Mouse (Mus musculus) erythroid progenitor cell, adult 5-6 weeks (primary cell): ENCODE measurements around the gene Gatad2a. TPM values are rescaled to one million over a fixed set of nuclear protein-coding genes. Genes with fewer than 3 reads are reported as not detected.
"Not testable (repeated sequence)": the region's sequence is repeated elsewhere in the genome, so short reads cannot be mapped to it uniquely, and the experiment has no call there.

Experiments used
- ATAC-seq: replicated peaks from 2 replicates; pipeline ENCODE4 v1.8.0; 2016; ENCODE audit warnings: moderate number of reproducible peaks, mild to moderate bottlenecking, moderate TSS enrichment, inconsistent platforms; ENCODE audit not compliant: poor library complexity, low FRiP score, severe bottlenecking
- total RNA-seq, 2 experiments: library from RNA; stranded (forward) in 1 of 2; stranded (reverse) in 1 of 2; fragments of 150-400 nt in 1 of 2; fragments of 186-747, 209-891 nt in 1 of 2; gene quantifications; 2 replicates each; pipeline versions ENCODE4 v1.2.3 to v1.2.4; 2015 to 2017; ENCODE audit warnings: low replicate concordance in 2 of 2

Gatad2a gene
- total RNA-seq, 2 experiments from 2014 or later, result 42.8 to 48.0 TPM

DNA sequence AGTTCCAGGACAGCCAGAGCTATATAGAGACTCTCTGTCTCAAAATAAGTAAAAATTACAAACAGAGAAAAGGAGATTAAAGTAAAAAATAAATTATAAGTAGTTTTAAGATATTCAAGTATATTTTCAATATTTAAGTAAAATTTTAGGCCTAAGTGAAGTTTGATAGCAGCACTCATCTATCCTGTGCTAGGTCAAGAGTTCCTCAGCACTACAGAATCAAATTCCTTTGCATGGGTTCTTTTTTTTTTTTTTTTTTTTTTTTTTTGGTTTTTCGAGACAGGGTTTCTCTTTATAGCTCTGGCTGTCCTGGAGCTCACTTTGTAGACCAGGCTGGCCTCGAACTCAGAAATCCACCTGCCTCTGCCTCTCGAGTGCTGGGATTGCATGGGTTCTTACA is 53.7 kb downstream of the Gatad2a start:
- not testable (repeated sequence) for ATAC-seq

DNA sequence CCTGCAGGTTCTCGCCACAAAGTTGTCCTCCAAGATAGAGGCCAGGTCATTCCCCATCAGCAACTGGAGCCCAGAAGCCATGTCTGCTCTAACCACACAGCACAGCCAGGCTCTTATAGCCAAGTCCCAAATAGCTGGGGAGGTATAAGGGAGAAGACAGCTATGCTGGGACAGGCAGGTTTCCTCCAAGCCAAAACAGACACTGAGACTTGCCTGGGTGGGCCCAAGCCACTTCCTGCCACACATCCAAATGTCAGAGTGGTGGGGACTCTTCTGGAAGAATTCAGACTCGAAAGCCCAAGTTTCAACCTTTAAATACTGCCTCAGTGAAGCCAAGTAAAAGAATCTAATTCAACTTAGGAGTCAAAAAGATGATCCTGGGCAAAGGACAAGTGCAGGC is 55.8 kb downstream of the Gatad2a start:
- no peak for ATAC-seq

DNA sequence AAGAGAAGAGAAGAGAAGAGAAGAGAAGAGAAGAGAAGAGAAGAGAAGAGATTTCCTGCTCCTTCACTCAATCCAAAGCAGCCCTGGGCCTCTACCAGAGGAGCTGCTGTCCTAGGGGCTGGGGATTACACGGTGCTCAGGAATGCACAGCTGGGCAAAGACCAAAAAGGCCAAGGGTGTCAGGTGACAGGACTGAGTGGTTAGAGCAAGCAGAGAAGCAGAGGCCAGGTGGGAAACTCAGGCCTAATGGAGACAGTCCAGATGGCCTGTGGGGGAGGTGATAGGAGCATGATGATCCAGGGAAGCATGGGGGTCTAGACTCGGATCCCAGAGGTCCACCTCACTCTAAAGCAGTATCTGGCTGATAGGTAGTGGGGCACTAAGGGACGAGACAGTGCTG is 56.6 kb downstream of the Gatad2a start:
- no peak for ATAC-seq

DNA sequence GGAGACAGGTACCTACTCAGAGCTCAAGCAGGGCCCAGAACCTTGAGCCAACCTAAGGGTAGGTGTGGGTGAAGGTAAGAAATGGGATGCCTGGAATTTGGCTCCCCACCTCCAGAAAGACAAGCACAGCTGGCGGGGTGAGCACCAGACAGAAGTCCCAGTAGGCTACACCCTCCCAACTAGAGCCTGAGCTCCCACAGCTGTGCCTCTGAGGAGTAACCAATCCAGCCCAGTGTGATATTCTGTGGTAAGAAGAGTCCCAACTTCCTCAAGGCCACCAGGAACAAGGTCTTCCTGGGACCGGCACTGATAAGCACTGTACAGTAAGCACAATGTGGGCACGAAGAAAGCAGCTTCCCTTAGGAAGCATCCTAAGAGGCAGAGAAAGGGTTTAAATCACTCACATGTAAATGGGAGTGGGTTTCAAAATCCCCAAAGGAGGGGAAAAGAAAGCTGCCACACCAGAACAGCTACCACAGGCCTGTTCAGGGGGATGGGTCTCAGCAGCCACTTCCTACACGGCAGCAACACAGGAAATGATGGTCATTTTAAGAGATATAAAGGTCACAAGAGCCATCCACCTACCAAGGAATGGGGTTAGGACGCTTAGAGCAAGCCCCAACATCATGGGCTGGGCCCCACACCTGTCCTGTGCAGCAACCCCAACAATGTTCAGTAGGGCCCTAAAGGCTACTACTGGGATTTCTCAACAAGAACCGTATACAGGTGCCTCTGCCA is 57.8 kb downstream of the Gatad2a start:
- 0 out of 2 replicates have a peak, but pooled peaks have one; percentile 11 for ATAC-seq

DNA sequence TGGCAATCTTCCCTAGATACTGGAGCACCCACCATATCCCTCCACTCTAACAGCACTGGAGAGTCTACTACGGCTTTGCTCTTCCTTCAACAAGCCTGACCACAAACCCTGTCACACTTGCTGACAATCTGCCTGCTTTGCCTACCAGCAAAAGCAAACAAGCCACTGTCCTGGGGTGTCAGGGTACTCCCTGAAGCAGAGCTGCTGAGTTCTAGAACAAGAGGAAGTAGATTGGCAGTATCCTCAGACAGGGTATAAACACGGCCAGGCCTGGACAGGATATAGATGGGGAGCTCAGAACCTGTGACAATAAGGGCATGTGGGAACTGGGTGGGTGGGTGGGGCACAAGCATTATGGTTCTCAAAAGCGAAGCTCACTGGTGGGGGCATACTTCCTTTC is 58.7 kb downstream of the Gatad2a start:
- no peak for ATAC-seq

DNA sequence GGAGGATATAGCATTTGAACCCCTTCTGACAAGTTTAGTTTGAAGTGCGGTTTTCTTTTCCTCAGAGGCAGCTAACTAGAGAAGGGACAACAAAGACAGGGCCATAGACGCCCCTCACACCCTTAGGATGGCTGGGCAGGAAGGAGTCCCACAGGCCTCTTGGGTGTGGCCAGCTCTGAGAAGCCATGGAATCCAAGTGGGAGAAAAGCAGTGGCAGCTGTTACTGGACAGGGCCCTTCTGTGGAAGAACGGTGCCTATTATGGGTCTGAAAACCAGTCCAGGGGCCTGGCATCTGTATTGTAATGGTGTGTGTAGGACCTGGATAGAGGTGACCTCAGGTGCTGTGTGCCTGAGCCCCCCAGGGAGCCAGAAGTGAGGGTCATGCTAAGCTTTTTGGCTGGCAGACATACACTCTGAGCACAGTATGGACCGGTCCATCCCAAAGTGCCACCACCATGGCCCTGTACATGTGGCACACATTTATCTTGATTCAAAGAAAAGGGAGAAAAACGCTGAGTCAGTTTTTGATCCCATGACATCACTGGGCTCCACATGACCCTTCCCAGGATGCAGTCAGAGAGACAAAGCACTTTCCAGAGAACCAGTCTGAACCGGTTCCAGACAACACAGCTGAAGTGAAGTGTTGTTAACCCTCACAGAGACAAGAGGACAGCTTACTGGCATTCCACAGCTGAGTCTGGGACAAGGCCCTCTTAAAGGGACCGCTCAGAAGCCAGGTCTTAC is 60.0 kb downstream of the Gatad2a start:
- no peak for ATAC-seq

DNA sequence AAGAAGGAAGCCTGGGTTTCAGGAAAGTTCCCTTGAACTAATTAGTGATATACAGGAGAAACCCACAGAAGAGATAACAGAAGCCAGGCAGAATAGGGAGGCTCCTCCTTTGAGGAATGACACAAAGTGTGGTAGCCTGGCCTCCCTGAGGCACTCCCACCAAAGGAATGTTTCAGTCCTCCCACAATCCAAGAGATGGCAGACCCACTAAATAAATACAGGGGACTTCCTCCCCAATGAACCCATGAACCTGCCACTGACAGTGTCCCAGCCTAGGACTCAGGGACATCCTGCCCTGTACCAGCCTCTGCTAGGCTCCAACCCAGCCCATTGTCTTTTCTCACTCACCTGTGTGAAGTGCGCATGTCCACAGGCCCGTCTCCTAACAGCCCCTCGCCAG is 60.8 kb downstream of the Gatad2a start:
- no peak for ATAC-seq

DNA sequence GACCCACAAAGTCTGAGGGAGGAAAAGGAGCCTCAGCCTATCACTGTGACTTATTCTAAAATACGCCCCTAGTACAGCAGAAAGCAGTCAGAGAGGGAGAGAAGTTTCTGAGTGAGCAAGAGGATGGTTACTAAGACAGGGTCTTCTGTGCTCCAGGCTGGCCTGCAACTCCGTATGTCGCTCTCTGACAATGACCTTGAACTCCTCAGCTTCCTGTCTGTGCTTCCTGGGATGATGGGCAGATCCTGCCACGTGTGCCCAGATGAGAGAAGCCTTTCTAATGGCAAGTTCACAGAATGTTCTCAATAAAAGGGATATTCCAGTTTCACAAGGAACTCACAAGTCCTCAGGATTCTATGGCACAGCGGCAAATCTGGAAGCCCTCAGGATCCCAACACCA is 61.6 kb downstream of the Gatad2a start:
- no peak for ATAC-seq

DNA sequence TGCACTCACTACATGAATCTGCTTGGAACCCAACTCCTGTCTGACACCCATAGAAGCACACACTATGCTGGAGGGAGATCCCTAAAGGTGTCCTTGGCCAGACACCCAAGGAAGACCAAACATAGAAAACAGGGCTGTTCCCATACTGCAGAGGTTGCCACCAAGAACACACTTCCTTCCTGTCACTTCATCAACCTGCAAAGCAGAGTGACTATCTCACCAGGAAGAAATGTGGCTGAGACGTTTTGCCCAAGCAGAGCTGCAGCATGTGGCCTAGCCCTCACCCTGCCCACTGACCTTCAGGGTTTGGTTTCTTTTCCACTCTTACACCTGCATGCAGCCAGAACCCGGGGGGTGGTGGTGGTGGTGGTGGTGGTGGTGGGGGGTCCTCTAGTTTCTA is 62.4 kb downstream of the Gatad2a start:
- no peak for ATAC-seq

DNA sequence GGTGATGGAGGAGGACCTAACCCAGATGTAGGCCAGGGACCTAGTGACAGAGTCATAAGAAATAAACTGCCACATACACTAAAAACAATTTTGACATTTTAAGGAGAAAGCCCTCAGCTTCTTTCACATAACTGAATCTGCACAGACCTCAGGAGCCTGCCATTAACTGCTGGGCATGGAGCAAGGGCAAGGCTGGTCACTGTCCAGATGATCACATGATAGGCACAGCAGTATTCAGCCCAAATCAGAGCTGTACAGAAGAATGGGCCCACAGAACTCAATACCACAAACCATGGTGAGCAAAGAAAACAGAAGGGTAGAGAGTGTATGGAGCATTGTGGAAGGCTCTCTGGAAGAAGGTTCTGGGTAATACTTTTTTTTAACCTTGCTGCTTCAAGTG is 69.3 kb downstream of the Gatad2a start:
- no peak for ATAC-seq

DNA sequence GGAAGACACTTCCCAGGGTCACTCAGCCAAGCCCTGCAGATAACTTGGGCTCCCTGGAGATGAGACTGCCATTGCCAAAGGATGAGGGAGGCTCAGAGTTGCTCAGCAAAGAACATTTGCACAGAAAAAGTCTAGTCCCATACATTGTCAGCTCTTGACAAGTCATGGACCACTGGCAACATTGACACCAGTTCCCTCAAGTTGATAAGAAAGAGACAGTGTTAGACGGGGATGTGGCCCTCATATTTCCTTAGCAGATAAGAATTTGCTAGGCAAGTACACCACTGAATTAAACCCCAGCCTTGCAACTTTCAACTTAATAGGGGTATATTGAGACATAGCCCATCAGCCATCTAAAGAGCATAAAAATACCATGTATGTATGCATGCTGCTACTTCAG is 72.2 kb downstream of the Gatad2a start:
- ATAC-seq, result peak; percentile 31; the same call in 1 of the 2 replicates

DNA sequence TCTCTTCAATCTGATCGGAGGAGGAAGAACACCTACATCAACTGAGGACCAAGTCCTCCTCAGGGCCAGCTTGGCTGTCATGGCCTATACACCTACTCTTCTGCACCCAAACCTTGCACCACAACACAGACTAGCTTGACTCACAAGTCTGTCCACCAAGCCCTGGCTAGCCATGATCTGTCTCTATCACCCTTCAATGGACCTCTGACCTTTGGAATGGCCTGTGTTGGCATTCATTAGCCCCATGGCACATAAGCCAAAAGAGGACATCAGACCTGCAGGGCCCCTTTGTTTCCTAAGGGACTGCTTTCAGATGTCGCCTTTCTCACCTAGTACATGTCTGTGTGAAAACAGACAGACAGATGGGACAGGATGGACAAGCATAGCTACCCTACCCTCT is 75.0 kb downstream of the Gatad2a start:
- no peak for ATAC-seq

DNA sequence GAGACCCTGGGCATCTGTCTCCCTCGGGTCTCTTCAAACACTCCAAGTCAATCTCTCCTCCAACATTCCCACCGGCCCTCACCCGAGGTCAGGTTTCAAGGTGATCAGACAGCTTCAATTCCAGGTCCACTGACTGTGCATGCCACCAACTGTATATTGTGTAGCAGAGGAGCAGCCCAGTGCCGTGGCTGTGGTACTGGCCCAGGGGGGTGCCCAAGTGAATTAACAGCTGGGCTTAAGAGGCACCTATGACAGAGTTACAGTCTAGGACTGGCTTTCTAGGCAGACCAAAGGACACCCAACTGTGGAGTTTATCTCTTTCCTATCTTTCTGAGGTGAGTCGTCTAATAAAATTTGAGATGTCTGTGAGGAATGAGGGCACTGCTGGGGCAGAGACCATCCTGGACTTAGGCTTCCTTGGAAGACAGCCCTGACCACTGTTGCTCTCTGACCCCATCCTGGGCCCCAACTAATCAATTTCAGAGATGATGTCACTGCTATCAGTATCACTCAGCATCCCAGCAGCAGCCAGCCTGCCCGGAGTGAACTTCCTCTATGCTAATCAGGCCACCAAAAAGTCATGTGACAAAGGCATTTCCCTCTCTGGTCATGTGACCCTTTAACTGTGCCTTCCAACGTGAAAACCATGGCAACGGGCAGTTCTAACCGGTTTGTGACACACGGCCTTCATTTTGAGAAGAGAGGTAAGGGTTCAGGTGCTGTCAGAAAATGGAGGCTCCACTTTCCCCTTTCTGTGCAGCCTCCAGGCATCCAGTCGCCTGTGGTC is 76.1 kb downstream of the Gatad2a start:
- peak; percentile 69 for ATAC-seq

DNA sequence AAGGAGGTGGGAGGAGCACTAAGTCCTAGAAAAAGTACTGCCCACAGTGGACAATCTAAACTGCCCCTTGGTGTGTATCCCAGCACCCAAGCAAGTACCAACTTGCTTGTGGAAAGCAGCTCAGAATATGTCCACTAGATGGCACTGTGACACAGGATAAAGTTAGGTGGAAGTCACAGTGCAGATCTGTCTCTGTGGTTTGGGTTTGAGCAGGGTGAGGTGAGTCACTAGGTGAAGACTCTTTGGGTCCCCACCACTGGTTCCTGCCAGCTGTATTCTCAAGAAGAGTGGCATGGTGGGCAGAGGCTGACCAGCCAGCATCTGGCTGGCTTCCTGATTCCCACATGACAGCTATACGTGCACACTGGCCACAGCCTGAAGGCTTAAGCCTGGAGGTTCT is 77.2 kb downstream of the Gatad2a start:
- peak; percentile 68 for ATAC-seq

DNA sequence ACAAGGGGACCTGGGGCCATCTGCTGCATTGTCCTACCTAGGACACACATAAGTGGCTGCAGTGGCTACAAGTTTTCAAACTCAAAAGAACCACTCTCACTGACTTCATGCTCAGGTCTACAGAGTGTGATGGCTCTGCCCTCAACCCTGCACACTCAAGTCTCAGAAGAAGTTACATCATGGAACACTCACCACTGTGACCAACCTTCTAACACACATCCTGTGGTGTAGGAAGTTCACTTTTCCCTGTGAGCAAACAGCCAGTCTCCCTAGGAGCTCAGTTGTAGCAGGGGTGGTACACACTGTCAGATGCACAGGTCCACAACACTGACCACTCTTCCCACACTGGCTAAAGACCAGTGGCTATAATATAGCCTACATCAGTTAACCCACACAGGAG is 77.7 kb downstream of the Gatad2a start:
- no peak for ATAC-seq

DNA sequence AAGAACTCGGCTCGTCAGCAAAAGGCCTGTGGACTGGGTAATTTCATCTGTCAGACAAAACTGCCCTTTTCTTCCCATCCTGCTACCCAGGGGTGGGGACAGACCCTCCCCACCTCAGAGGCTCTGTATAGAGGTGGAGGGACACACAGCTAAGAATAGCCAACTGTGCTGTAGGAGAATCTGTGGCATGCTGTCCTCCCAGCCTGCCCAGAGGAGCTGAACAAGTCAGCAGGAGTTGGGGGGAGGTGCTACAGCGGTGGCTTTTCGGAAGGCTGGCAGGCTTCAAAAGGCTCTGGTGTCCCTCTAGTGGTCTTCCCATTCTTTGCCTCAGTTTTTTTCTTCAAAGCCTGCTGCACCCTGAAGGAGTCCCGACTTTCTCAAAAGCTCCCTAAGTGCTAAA is 80.4 kb downstream of the Gatad2a start:
- ATAC-seq, result no peak

DNA sequence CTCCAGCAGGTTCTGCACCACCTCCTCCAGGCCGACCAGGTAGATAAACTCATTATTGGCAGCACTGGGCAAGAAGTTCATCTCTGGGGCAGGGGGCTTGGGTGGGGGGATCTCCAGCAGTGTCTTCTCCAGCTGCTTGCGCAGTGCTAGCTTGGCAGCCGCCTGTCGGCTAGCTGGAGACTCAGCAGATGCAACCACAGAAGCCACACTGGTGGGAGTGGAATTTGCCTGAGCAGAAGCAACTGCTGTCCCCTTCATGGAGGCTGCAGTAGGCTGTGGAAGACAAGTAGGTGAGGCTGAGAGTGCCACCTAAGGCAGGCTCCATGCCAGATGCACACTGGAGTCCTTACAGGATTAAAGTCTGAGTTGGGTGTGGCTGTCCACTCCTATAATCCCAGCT is 81.7 kb downstream of the Gatad2a start:
- ATAC-seq, result no peak

DNA sequence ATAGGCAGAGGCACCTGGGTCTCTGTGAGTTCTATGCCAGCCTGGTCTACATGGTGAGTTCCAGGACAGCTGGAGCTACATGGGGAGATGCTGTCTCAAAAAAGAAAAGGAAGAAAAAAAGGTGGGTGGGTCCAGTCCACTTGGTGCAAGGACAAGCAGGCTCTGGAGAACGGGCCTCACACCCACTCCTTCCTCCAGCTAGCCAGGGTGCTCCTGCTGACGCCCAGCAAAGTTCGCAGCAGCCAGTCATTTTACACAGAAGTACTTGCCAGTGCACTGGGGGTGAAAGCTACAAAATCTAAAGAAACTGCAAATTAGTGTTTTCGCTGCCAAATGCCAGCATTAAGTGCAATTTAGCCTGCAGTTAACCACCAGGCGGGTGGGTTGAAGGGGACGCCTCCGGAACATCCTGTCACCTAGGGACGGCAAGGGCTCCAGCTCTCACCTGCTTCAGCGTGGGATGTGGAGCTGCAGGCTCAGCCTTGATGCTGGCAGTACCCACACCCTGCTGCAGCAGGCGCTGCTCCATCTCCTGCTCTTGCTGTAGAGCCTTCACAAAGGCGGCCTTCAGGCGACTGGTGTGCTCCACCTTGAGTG is 83.6 kb downstream of the Gatad2a start:
- no peak for ATAC-seq

DNA sequence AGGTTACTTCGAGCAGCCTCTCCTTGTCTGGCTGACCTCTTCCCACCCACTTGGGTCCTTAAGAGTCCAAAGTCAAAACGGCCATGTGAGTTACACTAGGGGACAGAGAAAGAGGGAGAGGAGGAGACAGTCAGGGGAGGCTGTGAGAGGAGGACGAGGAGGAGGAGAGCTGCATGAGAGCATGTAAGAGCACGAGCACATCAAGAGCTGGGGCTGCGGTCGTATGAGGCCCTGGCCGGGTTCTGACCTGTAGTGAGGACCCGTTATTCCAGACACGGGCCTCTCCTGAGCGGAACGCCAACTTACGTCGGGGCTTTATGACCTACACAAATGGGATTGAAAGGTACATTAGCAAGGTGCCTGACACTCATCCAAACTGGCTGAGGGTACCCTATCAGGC is 84.3 kb downstream of the Gatad2a start:
- ATAC-seq, result no peak

DNA sequence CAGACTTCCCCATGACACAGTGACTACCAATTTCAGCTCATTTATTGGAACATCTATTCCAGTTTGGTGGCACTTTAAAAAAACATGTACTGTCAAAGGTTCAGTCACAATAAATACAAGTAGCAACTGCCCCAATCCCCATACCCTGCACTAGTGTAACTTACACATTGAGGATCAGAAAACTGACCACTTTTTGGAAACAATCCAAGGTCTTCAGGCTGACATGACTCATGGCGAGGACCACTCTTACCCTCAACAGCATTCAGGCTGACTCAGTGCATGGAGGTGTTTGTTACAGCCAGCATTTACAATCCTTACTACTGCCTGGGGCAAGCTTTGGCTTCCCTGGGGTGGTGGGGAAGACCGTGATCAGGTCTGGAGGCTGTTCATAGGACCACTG is 89.1 kb downstream of the Gatad2a start:
- ATAC-seq, result no peak
